Mouse (Mus musculus): ENCODE measurements around the gene Olfr1037. TPM values are rescaled to one million over a fixed set of nuclear protein-coding genes. Genes with fewer than 3 reads are reported as not detected.

Gene Olfr1037
- polyA plus RNA-seq, 2 experiments = not detected

- Histone ChIP-seq H3K27ac (replicated peaks; ENCODE audit: low read depth, low read length) (no peak within 1 kb of the TSS), H3K4me3 (replicated peaks; ENCODE audit: low read length) (no peak within 1 kb of the TSS), H3K4me1 (ENCODE audit: control insufficient read depth, insufficient read depth, low read length) (no peaks in the 10 kb centered on the region), H3K36me3 (ENCODE audit: control insufficient read depth, insufficient read depth, low read length) (no peaks in the 10 kb centered on the region), H3K27me3 (ENCODE audit: control insufficient read depth, insufficient read depth, low read length) (no peaks in the 10 kb centered on the region), H3K9ac (ENCODE audit: low read depth, low read length, severe bottlenecking) (no peak within 1 kb of the TSS), H3K9me3 (ENCODE audit: control insufficient read depth, low read length) (no peaks in the 10 kb centered on the region), H3K4me2 (replicated peaks; ENCODE audit: low read depth, low read length, severe bottlenecking) (no peak within 1 kb of the TSS)
- DNase-seq (ENCODE audit: low spot score) (no peak), ATAC-seq (ENCODE audit: low FRiP score, low read depth) (no peak)
- TF ChIP-seq POLR2A (IDR thresholded peaks at IDR 0.05; ENCODE audit: borderline replicate concordance, extremely low read depth, insufficient read depth, insufficient read length) = no peak
Measured at GRCm38 (mm10) chr2:86045561-86045960, 41.6 kb downstream of the Olfr1037 start, which contains the start of gene Olfr1034. Olfr1034 (plus strand) TSS chr2:86045861.

Other genes with a start within 250 kb of the Olfr1037 start
- not detected in 2 replicates for gene Olfr1019, start 241.9 kb downstream of the Olfr1037 start, polyA plus RNA-seq (2012; rRNA removed)
- gene Olfr1019, start 241.9 kb downstream of the Olfr1037 start, polyA plus RNA-seq (2014; fragmentation: Nextera tagmentation; extraction: Ambion mirVana) = not detected in 2 replicates
- gene Olfr1020, start 240.4 kb downstream of the Olfr1037 start, polyA plus RNA-seq (2012; rRNA removed) = not detected in 2 replicates
- gene Olfr1020, start 240.4 kb downstream of the Olfr1037 start, polyA plus RNA-seq (2014; fragmentation: Nextera tagmentation; extraction: Ambion mirVana) = not detected in 2 replicates
- gene Olfr1022, start 218.8 kb downstream of the Olfr1037 start, polyA plus RNA-seq (2012; rRNA removed) = not detected in 2 replicates
- not detected in 2 replicates for gene Olfr1022, start 218.8 kb downstream of the Olfr1037 start, polyA plus RNA-seq (2014; fragmentation: Nextera tagmentation; extraction: Ambion mirVana)
- not detected in 2 replicates for gene Olfr1023, start 201.7 kb downstream of the Olfr1037 start, polyA plus RNA-seq (2012; rRNA removed)
- not detected in 2 replicates for gene Olfr1023, start 201.7 kb downstream of the Olfr1037 start, polyA plus RNA-seq (2014; fragmentation: Nextera tagmentation; extraction: Ambion mirVana)
- not detected in 2 replicates for gene Olfr1024, start 182.3 kb downstream of the Olfr1037 start, polyA plus RNA-seq (2012; rRNA removed)
- gene Olfr1024, start 182.3 kb downstream of the Olfr1037 start, polyA plus RNA-seq (2014; fragmentation: Nextera tagmentation; extraction: Ambion mirVana) = not detected in 2 replicates
- gene Olfr1025-ps1, start 172.2 kb downstream of the Olfr1037 start, polyA plus RNA-seq (2012; rRNA removed) = not detected in 2 replicates
- not detected in 2 replicates for gene Olfr1025-ps1, start 172.2 kb downstream of the Olfr1037 start, polyA plus RNA-seq (2014; fragmentation: Nextera tagmentation; extraction: Ambion mirVana)
- not detected in 2 replicates for gene Olfr1026, start 165.8 kb downstream of the Olfr1037 start, polyA plus RNA-seq (2012; rRNA removed)
- gene Olfr1026, start 165.8 kb downstream of the Olfr1037 start, polyA plus RNA-seq (2014; fragmentation: Nextera tagmentation; extraction: Ambion mirVana) = not detected in 2 replicates
- 0.01 TPM in 1 of 2 replicates, not detected in the other for gene Olfr1028, start 136.9 kb downstream of the Olfr1037 start, polyA plus RNA-seq (2012; rRNA removed)
- gene Olfr1028, start 136.9 kb downstream of the Olfr1037 start, polyA plus RNA-seq (2014; fragmentation: Nextera tagmentation; extraction: Ambion mirVana) = not detected in 2 replicates
- not detected in 2 replicates for gene Olfr1029, start 113.5 kb downstream of the Olfr1037 start, polyA plus RNA-seq (2012; rRNA removed)
- gene Olfr1029, start 113.5 kb downstream of the Olfr1037 start, polyA plus RNA-seq (2014; fragmentation: Nextera tagmentation; extraction: Ambion mirVana) = not detected in 2 replicates
- gene Olfr1030, start 108.1 kb downstream of the Olfr1037 start, polyA plus RNA-seq (2012; rRNA removed) = not detected in 2 replicates
- not detected in 2 replicates for gene Olfr1030, start 108.1 kb downstream of the Olfr1037 start, polyA plus RNA-seq (2014; fragmentation: Nextera tagmentation; extraction: Ambion mirVana)
- gene Olfr1031, start 97.1 kb downstream of the Olfr1037 start, polyA plus RNA-seq (2012; rRNA removed) = not detected in 2 replicates
- gene Olfr1031, start 97.1 kb downstream of the Olfr1037 start, polyA plus RNA-seq (2014; fragmentation: Nextera tagmentation; extraction: Ambion mirVana) = not detected in 2 replicates
- gene Olfr1032, start 81.8 kb downstream of the Olfr1037 start, polyA plus RNA-seq (2012; rRNA removed) = not detected in 2 replicates
- gene Olfr1032, start 81.8 kb downstream of the Olfr1037 start, polyA plus RNA-seq (2014; fragmentation: Nextera tagmentation; extraction: Ambion mirVana) = not detected in 2 replicates
- 0.67 and 0.73 TPM in 2 replicates for gene Olfr1033, start 66.8 kb downstream of the Olfr1037 start, polyA plus RNA-seq (2012; rRNA removed)
- gene Olfr1033, start 66.8 kb downstream of the Olfr1037 start, polyA plus RNA-seq (2014; fragmentation: Nextera tagmentation; extraction: Ambion mirVana) = 0.39 and 1.1 TPM in 2 replicates
- 0.12 and 0.13 TPM in 2 replicates for gene Olfr1034, start 41.5 kb downstream of the Olfr1037 start, polyA plus RNA-seq (2012; rRNA removed)
- gene Olfr1034, start 41.5 kb downstream of the Olfr1037 start, polyA plus RNA-seq (2014; fragmentation: Nextera tagmentation; extraction: Ambion mirVana) = not detected in 2 replicates
- gene Olfr1036, start 13.4 kb downstream of the Olfr1037 start, polyA plus RNA-seq (2012; rRNA removed) = not detected in 2 replicates
- not detected in 2 replicates for gene Olfr1036, start 13.4 kb downstream of the Olfr1037 start, polyA plus RNA-seq (2014; fragmentation: Nextera tagmentation; extraction: Ambion mirVana)
- gene Olfr1039, start 48.5 kb upstream of the Olfr1037 start, polyA plus RNA-seq (2012; rRNA removed) = not detected in 2 replicates
- gene Olfr1039, start 48.5 kb upstream of the Olfr1037 start, polyA plus RNA-seq (2014; fragmentation: Nextera tagmentation; extraction: Ambion mirVana) = not detected in 2 replicates
- not detected in 2 replicates for gene Olfr1040, start 59.3 kb upstream of the Olfr1037 start, polyA plus RNA-seq (2012; rRNA removed)
- not detected in 2 replicates for gene Olfr1040, start 59.3 kb upstream of the Olfr1037 start, polyA plus RNA-seq (2014; fragmentation: Nextera tagmentation; extraction: Ambion mirVana)
- gene Olfr1042, start 74.5 kb upstream of the Olfr1037 start, polyA plus RNA-seq (2012; rRNA removed) = not detected in 2 replicates
- not detected in 2 replicates for gene Olfr1042, start 74.5 kb upstream of the Olfr1037 start, polyA plus RNA-seq (2014; fragmentation: Nextera tagmentation; extraction: Ambion mirVana)
- gene Olfr1043, start 80.1 kb upstream of the Olfr1037 start, polyA plus RNA-seq (2012; rRNA removed) = not detected in 2 replicates
- gene Olfr1043, start 80.1 kb upstream of the Olfr1037 start, polyA plus RNA-seq (2014; fragmentation: Nextera tagmentation; extraction: Ambion mirVana) = not detected in 2 replicates
- not detected in 2 replicates for gene Olfr1044, start 90.4 kb upstream of the Olfr1037 start, polyA plus RNA-seq (2012; rRNA removed)
- gene Olfr1044, start 90.4 kb upstream of the Olfr1037 start, polyA plus RNA-seq (2014; fragmentation: Nextera tagmentation; extraction: Ambion mirVana) = not detected in 2 replicates
- not detected in 2 replicates for gene Olfr52, start 98.3 kb upstream of the Olfr1037 start, polyA plus RNA-seq (2012; rRNA removed)
- not detected in 2 replicates for gene Olfr52, start 98.3 kb upstream of the Olfr1037 start, polyA plus RNA-seq (2014; fragmentation: Nextera tagmentation; extraction: Ambion mirVana)
- not detected in 2 replicates for gene Olfr1045, start 115.6 kb upstream of the Olfr1037 start, polyA plus RNA-seq (2012; rRNA removed)
- gene Olfr1045, start 115.6 kb upstream of the Olfr1037 start, polyA plus RNA-seq (2014; fragmentation: Nextera tagmentation; extraction: Ambion mirVana) = not detected in 2 replicates
- gene Olfr1046, start 131.9 kb upstream of the Olfr1037 start, polyA plus RNA-seq (2012; rRNA removed) = not detected in 2 replicates
- gene Olfr1046, start 131.9 kb upstream of the Olfr1037 start, polyA plus RNA-seq (2014; fragmentation: Nextera tagmentation; extraction: Ambion mirVana) = not detected in 2 replicates
- not detected in 2 replicates for gene Olfr1047, start 144.0 kb upstream of the Olfr1037 start, polyA plus RNA-seq (2012; rRNA removed)
- not detected in 2 replicates for gene Olfr1047, start 144.0 kb upstream of the Olfr1037 start, polyA plus RNA-seq (2014; fragmentation: Nextera tagmentation; extraction: Ambion mirVana)
- gene Olfr1048, start 152.9 kb upstream of the Olfr1037 start, polyA plus RNA-seq (2012; rRNA removed) = not detected in 2 replicates
- gene Olfr1048, start 152.9 kb upstream of the Olfr1037 start, polyA plus RNA-seq (2014; fragmentation: Nextera tagmentation; extraction: Ambion mirVana) = not detected in 2 replicates
- not detected in 2 replicates for gene Olfr1049, start 170.9 kb upstream of the Olfr1037 start, polyA plus RNA-seq (2012; rRNA removed)
- gene Olfr1049, start 170.9 kb upstream of the Olfr1037 start, polyA plus RNA-seq (2014; fragmentation: Nextera tagmentation; extraction: Ambion mirVana) = not detected in 2 replicates
- gene Olfr1051, start 191.7 kb upstream of the Olfr1037 start, polyA plus RNA-seq (2012; rRNA removed) = not detected in 2 replicates
- not detected in 2 replicates for gene Olfr1051, start 191.7 kb upstream of the Olfr1037 start, polyA plus RNA-seq (2014; fragmentation: Nextera tagmentation; extraction: Ambion mirVana)
- gene Olfr1052, start 205.1 kb upstream of the Olfr1037 start, polyA plus RNA-seq (2012; rRNA removed) = not detected in 2 replicates
- gene Olfr1052, start 205.1 kb upstream of the Olfr1037 start, polyA plus RNA-seq (2014; fragmentation: Nextera tagmentation; extraction: Ambion mirVana) = not detected in 2 replicates
- gene Olfr1053, start 227.9 kb upstream of the Olfr1037 start, polyA plus RNA-seq (2012; rRNA removed) = not detected in 2 replicates
- gene Olfr1053, start 227.9 kb upstream of the Olfr1037 start, polyA plus RNA-seq (2014; fragmentation: Nextera tagmentation; extraction: Ambion mirVana) = not detected in 2 replicates
- not detected in 2 replicates for gene Olfr1054, start 248.0 kb upstream of the Olfr1037 start, polyA plus RNA-seq (2012; rRNA removed)
- not detected in 2 replicates for gene Olfr1054, start 248.0 kb upstream of the Olfr1037 start, polyA plus RNA-seq (2014; fragmentation: Nextera tagmentation; extraction: Ambion mirVana)